Mouse (Mus musculus): ENCODE measurements around the gene Banf2.

The Banf2 gene

GRCm38 (mm10) chr2:144120186-144120823, 87.4 kb downstream of the Banf2 start:
- no peak for TF ChIP-seq CTCF (conservative IDR thresholded peaks at IDR 0.05; ENCODE audit: low read length)
- no peak for TF ChIP-seq POU5F1 (IDR thresholded peaks at IDR 0.05; ENCODE audit: borderline replicate concordance, low read length)
- TF ChIP-seq NANOG (IDR thresholded peaks at IDR 0.05; ENCODE audit: borderline replicate concordance, low read length): no peak
- Histone ChIP-seq H3K4me1 (replicated peaks; ENCODE audit: low read depth, low read length) (no peaks in the 10 kb centered on the region), H3K36me3 (ENCODE audit: insufficient read depth, low read length) (no peaks in the 10 kb centered on the region), H3K9me3 (ENCODE audit: low read length) (no peaks in the 10 kb centered on the region), H3K4me3 (replicated peaks; ENCODE audit: low read length) (no peak overlapping the region), H3K27me3 (ENCODE audit: insufficient read depth, low read length) (peaks cover 10% of the 10 kb centered on the region)

- H3K4me1 ChIP-seq (replicated peaks; ENCODE audit: low read depth, low read length): no peaks in the 10 kb centered on the region
- H3K36me3 ChIP-seq (ENCODE audit: insufficient read depth, low read length): no peaks in the 10 kb centered on the region
- H3K4me3 ChIP-seq (replicated peaks; ENCODE audit: low read length): no peak overlapping the region
- no peaks in the 10 kb centered on the region for H3K9me3 ChIP-seq (ENCODE audit: low read length)
- no peak for TF ChIP-seq NANOG (IDR thresholded peaks at IDR 0.05; ENCODE audit: borderline replicate concordance, low read length)
- TF ChIP-seq CTCF (conservative IDR thresholded peaks at IDR 0.05; ENCODE audit: low read length): no peak
- TF ChIP-seq POU5F1 (IDR thresholded peaks at IDR 0.05; ENCODE audit: borderline replicate concordance, low read length): no peak
- H3K27me3 ChIP-seq (ENCODE audit: insufficient read depth, low read length): peaks cover 10% of the 10 kb centered on the region
Measured at GRCm38 (mm10) chr2:144122068-144122467, 89.2 kb downstream of the Banf2 start.
